Mouse (Mus musculus): ENCODE results near the gene Ghrh.

GRCm38 (mm10) chr2:157320135-157320534 lies 27.2 kb downstream of the Ghrh start:
- TF ChIP-seq CTCF (IDR thresholded peaks at IDR 0.05; ENCODE audit: low read depth, low read length) (no peak), POLR2A (IDR thresholded peaks at IDR 0.05; ENCODE audit: borderline replicate concordance, low read depth, low read length) (no peak)
